Mouse (Mus musculus): ENCODE results near the gene Ebna1bp2.

DNA sequence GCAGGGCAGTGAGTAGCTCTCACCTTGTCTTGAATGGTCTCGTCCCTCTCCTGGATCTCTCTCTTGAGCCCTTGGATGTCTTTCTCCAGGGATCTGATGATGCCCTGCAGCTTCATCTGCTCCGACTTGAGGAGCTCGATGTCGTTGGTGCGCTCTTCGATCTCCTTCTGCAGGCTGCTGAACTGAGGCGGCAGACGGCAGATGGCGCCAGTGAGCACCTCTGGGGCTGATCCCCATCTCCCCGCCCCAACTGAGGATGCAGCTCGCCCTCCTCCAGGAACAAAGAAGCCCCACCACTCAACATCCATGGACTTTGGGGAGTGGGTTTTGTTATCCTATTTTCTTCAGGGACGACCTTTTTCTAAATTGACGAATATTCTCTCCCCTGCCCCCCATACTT lies 41.3 kb upstream of the Ebna1bp2 start:
- no peak for TF ChIP-seq POLR2A (IDR thresholded peaks at IDR 0.05; ENCODE audit: borderline replicate concordance, control insufficient read depth, low read depth, low read length)
- peak; percentile 69 for TF ChIP-seq CTCF (IDR thresholded peaks at IDR 0.05; ENCODE audit: control insufficient read depth, insufficient read depth, low read length)
